Mouse (Mus musculus) gastrocnemius, adult 8-10 months (tissue): ENCODE measurements around the gene Izumo4. TPM values are rescaled to one million over a fixed set of nuclear protein-coding genes. Genes with fewer than 3 reads are reported as not detected.

Experiments used
- DNase-seq, 2 experiments: peaks; one replicate each; pipeline ENCODE4 v3.0.0; 2022; ENCODE audit warnings: low spot score in 2 of 2
- total RNA-seq, 4 experiments: library from RNA; stranded (reverse); gene quantifications; 2 replicates each; pipeline ENCODE4 v1.2.4; 2022

Izumo4 gene
- 1 to 10 TPM; 1.0 to 3.1 (median 2.7) TPM for total RNA-seq

DNA sequence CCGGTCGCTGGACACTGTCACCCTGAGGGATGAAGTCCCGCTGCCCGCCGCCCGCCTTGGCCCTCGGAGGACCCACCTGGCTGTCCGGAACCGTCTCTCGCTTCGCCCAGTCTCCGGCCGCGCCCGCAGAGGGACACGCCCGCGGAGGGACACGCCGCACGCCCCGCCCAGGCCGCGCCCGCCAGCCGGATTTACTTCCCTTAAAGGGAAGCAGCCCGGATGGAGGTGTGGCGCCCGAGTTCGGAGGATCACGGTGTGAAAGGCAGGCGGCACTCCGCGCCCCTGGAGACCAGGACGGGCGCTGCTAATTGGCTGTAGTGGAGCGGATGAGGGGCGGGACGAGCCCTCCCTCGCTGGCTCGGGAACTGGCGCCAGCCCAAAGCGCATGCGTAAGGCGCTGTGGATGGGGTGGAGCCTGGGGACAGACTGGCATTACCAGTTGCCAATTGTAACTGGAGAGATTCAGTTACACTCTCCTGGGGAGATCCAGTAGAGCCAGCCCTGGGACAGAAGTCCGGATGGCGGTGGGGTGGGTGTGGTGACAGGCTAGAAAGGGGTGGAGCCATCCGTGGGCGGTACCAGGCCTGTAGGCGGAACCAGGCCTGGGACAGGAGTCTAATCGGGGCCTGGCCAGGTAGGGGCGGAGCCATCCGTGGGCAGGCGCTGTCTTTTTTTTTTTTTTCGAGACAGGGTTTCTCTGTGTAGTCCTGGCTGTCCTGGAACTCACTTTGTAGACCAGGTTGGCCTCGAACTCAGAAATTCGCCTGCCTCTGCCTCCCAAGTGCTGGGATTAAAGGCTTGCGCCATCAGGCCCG is at the start of gene Izumo4, which contains the start of gene Mob3a:
TSS of gene Izumo4 (plus strand) at position 464 of the 815 bp plus-strand sequence.
TSS of gene Mob3a (minus strand) at position 257 of the 815 bp plus-strand sequence.
- DNase-seq: peak; percentile 98 to 99

DNA sequence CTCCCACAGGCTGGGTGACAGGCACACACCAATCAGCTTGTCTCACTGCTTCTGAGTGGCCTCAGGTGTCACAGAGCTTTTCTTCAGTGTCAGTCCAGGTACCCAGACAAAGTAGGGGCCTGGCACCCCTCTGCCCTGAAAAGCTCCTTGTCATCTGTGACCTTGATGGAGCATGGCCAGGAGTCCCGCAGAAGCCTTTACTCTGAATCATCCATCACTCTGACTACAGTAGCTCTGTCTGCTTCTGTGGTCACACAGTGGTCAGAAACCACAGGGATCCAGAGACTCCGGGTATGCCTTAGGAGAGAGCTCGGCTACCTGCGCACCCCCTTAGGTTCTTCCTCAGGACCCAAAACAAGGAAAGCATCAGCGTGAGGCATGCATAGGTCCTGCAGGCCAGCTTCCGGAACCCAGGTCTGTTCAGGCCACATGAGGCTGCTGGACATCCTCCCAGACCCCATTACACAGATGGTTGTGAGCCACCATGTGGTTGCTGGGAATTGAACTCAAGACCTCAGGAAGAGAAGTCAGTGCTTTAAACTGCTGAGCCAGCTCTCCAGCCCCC is 48.7 kb upstream of the Izumo4 start:
- DNase-seq: no peak

DNA sequence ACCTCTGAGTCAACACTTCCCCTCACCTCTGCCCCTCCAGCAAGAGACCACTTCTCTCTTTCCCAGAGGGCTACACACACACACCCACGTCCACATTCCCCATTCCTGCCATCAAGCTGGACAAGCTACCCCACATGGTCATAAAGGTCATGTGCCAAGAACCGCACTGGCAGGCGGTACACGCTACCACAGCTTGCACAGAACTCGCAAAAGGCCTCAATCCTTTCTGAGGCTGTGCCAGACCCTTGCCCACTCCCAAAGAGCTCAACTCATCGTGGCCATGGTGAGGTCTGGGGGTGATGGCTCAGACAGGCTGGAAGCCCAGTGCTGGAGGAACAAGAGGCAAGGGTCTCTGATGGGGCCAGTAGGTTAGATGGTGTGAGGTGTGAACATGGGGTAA is 47.1 kb upstream of the Izumo4 start:
- no peak for DNase-seq

DNA sequence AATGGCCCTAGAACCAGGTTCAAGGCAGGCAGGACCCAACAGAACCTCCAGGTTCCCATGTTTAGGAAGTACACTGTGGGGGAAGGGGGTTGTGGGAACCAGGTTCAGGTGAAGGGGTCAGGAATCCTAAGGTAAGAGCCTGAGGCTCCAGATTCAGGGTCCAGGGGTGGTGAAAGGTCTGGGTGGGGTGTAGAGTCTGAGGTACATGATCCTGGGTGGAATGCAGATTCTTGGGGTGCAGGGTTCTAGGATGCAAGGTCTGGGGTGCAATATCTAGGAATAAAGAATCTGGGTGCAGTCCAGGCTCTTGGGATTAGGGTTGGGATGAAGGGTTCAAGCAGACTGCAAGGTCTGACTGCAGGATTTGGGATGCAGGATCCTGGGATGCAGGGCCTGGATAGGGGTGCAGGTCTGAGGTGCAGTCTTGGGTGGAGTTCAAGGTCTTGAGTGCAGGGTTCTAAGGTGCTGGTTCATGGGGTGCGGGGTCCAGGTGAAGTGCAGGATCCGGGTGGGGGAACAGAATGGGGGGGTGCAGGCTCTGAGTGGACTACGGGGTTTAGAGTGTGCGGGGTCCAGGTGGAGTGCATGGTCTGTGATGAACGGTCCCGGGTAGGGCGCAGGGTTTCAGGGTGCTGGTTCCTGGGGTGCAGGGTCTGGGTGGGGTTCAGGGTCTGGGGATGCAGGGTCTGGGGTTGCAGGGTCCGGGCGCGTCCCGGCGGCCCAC is 46.4 kb upstream of the Izumo4 start:
- no peak for DNase-seq

DNA sequence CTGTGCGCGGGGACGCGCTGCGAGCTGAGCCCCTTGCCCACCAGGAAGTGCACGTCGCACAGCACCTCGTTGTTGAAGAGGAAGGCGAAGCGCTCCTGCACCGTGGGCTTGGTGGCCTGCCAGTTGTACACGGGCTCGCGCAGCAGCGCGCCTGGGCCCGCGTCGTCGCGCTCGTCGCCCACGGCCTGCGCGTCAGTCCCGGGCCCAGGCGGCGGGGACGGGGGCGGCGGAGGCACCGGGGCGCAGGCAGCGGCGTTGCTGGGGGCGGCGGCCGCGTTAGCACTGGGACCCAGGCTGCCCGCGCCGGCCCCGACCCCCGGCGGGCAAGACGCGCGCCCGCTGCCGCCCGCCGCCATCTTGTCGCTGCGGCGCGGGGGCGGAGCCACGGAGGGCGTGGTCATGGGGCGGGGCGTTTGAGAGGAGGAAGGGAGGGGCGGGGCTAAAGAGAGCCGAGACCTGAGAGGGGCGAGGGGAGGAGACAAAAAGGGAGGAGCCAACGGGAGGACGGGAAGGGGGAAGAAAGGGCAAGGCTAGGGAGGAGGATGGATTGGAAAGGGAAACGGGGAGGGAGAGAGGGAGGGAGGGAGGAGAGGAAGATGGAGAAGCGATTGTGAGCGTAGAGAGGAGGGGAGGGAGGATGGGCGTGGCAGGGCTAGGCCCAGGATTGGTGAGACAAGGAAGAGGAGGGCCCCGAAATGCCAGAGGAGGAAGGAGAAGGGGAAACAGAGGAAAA is 45.7 kb upstream of the Izumo4 start:
- DNase-seq: peak; percentile 94 to 95

DNA sequence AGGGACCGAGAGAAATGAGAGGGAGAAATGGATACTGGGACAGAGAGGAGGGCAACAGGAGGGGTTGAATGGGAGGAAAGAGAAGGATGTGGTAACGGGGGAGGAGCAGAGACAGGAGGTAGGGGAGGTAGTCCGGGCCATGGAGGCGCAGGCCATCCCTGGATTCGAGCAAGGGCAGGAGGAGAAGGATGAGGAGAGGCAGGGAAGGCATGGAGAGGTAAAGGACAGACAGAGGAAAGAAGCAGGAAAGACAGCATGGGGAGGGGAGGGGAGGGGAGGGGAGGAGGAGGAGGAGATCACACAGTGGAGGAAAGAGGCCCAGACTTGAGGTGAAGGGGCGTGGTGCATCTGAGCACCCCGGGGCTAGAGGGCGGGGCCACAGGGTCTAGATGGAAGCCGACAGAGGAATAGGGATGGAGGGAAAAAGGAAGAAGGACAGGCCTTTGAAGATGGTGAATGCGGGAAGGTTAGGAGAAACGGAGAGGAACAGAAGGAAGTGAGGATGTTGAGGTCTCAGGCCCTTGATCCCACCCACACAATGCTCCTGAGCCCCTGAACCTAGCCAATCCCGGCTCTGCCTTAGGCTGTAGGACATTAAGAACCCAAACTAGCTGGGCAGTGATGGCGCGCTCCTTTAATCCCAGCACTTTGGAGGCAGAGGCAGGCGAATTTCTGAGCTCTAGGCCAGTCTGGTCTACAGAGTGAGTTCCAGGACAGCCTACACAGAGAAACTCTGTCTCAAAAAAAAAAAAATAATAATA is 44.9 kb upstream of the Izumo4 start, which contains the start of gene Btbd2:
TSS of gene Btbd2 (minus strand) at position 209 of the 761 bp plus-strand sequence.
- no peak for DNase-seq

DNA sequence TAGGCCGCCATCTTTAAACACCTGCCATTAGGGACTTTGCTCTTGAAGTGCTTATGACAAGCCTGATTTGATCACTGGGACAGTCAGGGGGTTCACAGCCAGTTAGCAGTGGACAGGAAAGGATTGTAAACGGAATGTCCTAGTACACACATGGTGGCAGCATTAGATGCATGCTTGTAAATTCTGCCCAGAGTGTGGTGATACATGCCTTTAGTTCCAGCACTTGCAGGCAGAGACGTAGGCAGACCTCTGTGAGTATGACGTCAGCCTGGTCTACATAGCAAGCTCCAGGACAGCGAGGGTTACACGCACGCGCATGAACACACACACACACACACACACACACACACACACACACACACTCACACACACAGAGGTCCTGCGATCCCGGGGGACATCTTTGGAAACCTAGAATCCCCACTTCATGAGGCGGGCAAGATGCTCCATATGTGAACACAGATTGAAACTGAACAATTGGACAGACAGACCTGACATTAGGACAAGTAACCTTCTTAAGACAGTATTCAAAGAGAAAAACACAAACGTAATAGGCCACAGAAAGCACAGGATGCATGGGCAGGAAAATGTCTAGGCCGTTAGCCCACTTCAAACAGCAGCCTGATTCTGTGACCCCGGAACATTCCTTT is 43.7 kb upstream of the Izumo4 start:
- no peak for DNase-seq

DNA sequence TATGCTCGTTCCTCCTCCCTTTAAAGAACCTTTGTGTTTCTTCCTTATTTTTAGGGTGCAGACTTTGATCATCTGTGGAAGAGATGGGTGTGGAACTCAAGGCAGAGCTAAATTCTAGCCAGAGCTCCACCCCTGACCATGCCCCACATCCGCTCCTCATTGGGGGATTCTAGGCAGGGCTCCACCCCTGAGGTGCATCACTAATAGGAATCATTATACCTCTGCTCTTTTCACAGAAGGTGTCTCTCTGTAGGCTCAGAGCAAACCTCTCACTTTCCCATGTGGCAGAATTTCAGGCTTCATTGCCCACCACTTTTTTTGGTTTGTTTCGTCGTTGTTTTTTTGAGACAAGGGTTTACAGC is 43.2 kb upstream of the Izumo4 start:
- no peak for DNase-seq

DNA sequence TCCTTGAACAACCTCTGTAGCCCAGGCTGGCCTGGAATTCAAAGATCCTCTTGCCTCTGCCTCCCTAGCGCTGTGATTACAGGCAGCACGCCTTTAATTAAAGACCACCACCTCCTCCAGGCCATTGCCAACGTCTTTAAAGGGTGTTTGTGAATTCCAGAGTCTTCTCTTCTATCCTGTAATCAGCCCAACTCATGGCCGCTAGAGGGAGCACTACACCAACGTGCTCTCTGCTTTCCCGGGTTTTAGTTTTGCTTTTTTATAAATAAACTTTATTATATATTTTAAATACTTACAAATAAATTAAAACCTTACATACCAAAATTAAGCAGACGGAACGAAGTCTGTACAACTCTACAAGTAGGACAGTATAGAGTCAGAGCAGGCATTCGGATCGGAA is 42.8 kb upstream of the Izumo4 start:
- peak in 1 of 2 experiments; percentile 58 for DNase-seq

DNA sequence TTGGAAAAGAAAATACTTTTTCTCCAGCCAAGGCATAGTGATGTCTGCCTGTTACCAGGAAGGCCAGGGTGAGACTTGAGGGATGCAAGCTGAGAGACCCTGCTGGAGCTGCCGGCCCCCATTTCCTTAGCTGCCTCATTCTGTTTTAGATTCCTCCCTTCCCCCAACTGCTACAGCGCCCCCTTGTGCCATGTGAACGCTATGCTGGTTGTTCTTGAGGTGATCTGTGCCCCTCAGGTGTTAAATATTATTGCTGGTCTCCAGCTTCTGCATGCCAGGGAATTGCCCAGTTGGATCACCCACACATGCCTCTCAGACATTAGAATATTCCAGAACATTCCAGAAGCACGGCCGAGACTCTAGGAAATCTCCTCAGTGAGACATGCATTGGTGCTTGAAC is 40.8 kb upstream of the Izumo4 start:
- no peak for DNase-seq

DNA sequence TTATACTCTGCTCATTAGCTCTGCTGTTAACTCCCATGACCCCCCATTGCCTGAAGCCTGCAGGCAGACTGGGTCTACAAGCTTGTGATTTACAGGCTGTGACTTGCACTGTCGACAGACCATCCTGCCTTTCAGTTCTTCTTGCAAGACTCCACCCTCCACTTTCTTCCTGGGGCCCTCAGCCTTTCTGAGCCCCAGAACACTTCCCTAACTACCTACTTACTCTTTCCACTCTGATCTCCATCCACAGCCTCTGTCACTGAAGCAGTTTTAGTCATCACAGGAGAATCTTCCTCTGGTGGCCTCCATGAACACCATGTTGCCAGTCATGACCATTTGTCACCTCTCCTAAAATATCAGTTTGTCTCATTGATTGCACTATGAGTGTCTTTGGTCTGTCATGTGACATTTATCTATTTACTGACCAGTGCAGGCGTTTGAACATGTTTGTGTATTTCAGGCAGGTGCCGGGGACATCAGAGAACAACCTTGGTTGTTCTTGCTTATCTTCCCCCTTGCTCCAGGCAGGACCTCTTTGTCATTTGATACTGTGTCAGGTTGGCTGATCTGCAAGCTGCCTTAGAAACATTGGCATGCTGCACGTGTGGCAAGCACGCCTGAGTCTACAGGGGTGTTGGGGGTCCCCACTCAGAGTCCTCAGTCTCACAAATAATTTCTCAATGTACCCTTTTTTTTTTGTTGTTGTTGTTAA is 38.3 kb upstream of the Izumo4 start:
- no peak for DNase-seq

DNA sequence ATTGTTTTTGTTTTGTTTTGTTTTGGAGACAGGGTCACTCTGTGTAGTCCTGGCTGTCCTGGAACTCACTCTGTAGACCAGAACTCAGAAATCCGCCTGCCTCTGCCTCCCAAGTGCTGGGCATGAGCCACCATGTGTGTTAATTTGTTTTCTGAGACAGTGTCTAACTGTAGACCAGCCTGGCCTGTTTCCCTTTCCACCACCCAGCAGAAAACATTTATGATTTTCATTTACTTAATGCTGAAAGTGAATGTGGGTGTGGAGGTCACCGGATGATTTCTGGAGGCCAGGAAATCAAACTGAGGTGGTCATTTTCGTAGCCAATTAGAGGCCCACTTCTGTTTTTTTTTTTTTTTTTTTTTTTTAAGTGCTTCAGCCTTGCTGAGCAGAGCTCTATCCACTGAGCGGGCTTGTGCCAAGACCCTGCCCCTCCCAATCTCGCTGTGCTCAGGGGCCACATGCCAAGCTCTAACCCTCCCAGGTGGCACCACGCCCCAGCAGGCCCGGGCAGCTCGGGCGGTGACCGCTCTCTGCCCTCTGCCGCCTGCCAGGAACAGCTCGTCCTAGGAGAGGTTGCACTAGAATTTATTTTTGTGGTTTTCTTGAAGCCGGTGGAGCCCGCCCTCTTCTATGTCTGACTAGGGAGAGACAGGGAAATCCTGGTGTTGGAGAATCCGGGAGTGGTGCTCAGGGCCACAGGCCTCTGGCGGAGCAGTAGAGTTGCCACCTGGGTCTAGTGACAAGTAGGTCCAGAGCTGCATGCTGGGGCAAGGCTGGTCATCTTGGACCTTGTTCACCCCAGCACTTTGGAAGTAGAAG is 37.6 kb upstream of the Izumo4 start:
- peak; percentile 92 to 94 for DNase-seq

DNA sequence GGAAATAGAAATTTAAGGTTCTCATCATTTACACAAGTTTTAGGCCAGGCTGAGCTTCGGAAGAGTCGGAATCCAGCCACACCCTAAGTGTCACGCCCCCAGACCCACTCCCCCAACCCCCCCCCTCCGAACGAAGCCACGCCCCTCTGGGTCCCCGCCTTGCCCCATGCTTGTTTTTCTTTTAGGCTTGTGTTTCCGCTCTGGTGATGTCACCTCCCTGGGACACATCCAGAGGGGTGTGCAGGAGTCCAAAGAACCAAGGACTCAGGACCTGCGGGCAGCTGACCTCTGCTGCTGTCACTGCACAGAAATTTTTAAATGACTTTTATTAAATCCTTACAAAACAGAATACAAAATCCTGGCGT is 37.0 kb upstream of the Izumo4 start:
- peak; percentile 83 for DNase-seq

DNA sequence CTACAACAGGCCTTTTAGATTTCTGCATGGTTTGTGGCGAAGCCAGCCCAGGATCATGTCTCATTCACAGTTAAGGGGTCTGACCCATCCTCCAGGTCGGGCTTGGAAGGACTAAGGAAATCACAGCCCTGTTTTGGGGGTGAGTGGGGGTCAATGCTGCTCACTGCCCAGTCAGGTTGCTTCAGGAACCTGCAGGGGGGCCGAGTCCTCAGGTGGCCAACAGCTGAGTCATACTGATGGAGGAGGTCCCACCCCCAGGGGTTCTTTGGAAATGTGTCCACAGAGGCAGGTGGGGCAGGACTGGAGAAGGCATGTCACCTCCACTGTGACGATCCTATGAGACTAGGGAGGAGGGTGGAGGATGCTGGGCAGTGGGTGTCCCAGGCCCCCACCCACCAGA is 36.5 kb upstream of the Izumo4 start:
- peak in 1 of 2 experiments; percentile 43 for DNase-seq

DNA sequence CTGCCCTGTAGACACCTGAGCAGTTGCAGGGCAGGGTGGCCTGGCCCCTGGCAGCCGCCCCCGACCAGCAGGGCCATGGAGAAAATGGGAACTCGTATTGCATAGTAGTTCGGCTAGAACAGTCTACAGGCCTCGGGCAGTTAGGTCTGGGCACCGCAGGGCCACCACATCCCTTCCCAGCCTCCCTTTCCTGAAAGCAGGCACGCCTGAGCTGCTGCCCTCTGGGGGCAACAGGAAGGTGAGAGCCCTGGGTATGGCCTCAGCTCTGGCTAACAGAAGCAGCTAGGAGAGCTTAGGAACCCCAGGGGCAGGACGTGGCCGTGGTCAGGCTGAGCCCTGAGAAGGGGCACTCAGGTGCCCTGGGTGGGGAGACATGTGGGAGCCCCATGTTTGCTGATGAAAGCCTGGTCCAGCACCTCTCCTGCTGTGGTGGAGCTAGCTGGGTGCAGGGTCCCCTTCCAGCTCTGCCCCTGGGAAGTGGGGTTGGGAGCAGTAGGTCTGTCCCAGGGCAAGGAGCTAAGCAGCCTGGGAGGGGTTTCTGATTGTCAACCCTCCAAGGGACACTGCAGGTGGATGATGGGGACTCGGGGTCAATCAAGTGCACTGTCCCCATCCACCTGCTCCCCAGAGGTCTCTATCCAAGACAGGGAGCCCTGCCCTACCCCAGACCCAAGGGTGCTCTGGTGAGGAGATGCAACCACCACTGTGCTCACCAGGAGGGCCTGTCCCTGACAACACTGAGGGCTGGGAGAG is 35.8 kb upstream of the Izumo4 start:
- peak in 1 of 2 experiments; percentile 24 for DNase-seq

DNA sequence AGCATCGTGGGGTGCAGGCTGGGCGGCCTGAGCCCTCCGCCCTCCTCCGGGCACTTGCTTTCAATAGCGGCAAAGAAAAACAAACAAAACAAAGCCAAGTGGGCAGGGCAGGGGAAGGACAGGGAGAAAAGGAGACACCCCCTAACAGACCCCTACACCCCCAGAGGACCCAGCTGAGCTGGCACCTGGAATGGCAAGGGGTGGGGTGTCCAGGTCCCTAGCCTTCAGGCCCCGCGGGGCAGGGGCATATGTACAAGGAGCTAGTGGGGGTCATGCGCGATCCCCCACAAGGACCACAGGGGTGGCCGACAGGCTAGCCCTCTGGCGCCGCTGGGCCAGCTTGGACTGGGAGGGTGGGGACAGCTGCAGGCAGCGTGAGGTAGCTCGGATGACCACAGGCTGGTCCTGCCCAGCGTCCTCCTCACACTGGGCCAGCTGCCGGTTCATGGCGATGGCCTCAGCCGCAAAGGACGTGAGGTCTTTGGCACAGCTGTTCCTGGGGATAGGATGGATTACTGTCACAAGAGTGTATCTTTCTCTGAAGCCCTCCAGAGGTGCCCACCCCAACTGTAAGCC is 35.1 kb upstream of the Izumo4 start:
- DNase-seq: peak in 1 of 2 experiments; percentile 67

DNA sequence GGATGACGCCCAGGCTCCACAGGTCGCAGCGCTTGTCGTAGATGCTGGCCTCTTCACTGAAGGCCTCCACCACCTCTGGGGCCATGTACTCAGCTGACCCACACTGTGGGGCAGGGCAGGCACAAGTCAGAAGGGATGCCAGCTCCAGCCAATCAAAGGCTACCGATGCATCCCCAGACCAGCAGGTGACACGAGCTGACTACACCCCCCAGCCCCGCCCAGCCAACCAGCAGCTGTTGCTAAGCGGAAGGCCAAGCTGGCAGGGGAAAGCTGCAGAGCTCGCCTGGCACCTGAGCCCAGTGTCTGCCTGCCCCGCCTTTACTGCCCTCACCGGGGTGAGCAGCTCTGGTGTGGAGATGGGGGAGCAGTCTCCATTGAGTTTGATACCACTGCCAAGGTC is 33.4 kb upstream of the Izumo4 start:
- peak; percentile 78 to 89 for DNase-seq

DNA sequence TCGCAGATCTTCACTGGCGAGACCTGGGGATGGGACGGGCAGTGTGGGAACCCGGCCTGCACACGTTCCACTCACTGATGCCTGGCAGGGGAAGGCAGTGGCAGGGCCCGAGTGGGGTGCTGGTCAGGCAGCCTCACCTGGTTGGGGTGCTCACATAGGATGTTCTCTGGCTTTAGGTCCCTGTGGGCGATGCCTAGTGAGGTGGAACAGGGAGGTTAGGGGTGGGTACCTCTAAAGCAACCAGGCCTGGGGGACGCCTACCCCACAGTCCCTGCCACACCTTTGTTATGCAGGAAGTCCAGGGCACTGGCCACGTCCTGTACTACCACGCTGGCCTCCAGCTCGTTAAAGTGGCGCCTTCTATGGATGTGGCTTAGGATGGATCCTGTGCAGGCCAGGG is 33.0 kb upstream of the Izumo4 start:
- DNase-seq: no peak
